Mouse (Mus musculus) intestine, postnatal 0 days (tissue): ENCODE measurements around the gene Crim1. TPM values are rescaled to one million over a fixed set of nuclear protein-coding genes. Genes with fewer than 3 reads are reported as not detected.

Source experiments
- ATAC-seq: fragments of 200-750 bp; cut with Nextera tagmentation; 2 replicates; pipeline ENCODE4 v1.8.0; 2017; ENCODE audit warnings: mild to moderate bottlenecking, moderate TSS enrichment, moderate library complexity
- H3K27ac ChIP-seq: fragments of 300-500 bp; sonication (generic); 2 replicates; pipeline ENCODE4 v1.5.1; 2014; ENCODE audit warnings: mild to moderate bottlenecking, low read depth, low read length, moderate library complexity
- H3K27me3 ChIP-seq: fragments of 300-500 bp; sonication (generic); replicated peaks from 2 replicates; pipeline ENCODE4 v1.6.1; 2014; ENCODE audit warnings: low read length, mixed read lengths; ENCODE audit not compliant: control insufficient read depth, insufficient read depth
- H3K36me3 ChIP-seq: fragments of 300-500 bp; sonication (generic); 2 replicates; pipeline ENCODE4 v1.6.1; 2014; ENCODE audit warnings: mild to moderate bottlenecking, moderate library complexity; ENCODE audit not compliant: control insufficient read depth, insufficient read depth
- H3K4me1 ChIP-seq: fragments of 300-500 bp; sonication (generic); replicated peaks from 2 replicates; pipeline ENCODE4 v1.6.1; 2014; ENCODE audit warnings: antibody characterized with exemption, low read length, mixed read lengths; ENCODE audit not compliant: control insufficient read depth, insufficient read depth
- H3K4me2 ChIP-seq: fragments of 300-500 bp; sonication (generic); replicated peaks from 2 replicates; pipeline ENCODE4 v1.6.1; 2014; ENCODE audit warnings: low read depth, mild to moderate bottlenecking, moderate library complexity
- H3K4me3 ChIP-seq: fragments of 300-500 bp; sonication (generic); 2 replicates; pipeline ENCODE4 v1.5.1; 2014; ENCODE audit warnings: low read depth, low read length
- H3K9ac ChIP-seq: fragments of 300-500 bp; sonication (generic); 2 replicates; pipeline ENCODE4 v1.6.1; 2014; ENCODE audit warnings: mild to moderate bottlenecking, low read depth, low read length
- H3K9me3 ChIP-seq: fragments of 300-500 bp; sonication (generic); 2 replicates; pipeline ENCODE4 v1.6.1; 2016; ENCODE audit warnings: mixed run types; ENCODE audit not compliant: control insufficient read depth
- CTCF ChIP-seq: sonication (generic); IDR thresholded peaks from 2 replicates; pipeline ENCODE4 v1.5.1; 2016; ENCODE audit warnings: low read depth, mild to moderate bottlenecking, control low read depth, antibody characterized with exemption, moderate library complexity
- WGBS: fragments of 180-500 bp; shearing (Covaris S2); extraction: QIAGEN DNeasy Blood & Tissue Kit; methylation state at CpG from one replicate; pipeline ENCODE4 v1.1.7; 2014; 5-methylcytosine and 5-hydroxymethylcytosine counted together
- polyA plus RNA-seq: library from polyadenylated mRNA; unstranded; fragments of >200 nt; fragmentation: Nextera tagmentation; extraction: Ambion mirVana; gene quantifications from 2 replicates; pipeline ENCODE4 v1.2.1, GENCODE M21; 2015

Crim1 gene
- polyA plus RNA-seq, 1 experiment from 2014 or later = 7.7 TPM

DNA sequence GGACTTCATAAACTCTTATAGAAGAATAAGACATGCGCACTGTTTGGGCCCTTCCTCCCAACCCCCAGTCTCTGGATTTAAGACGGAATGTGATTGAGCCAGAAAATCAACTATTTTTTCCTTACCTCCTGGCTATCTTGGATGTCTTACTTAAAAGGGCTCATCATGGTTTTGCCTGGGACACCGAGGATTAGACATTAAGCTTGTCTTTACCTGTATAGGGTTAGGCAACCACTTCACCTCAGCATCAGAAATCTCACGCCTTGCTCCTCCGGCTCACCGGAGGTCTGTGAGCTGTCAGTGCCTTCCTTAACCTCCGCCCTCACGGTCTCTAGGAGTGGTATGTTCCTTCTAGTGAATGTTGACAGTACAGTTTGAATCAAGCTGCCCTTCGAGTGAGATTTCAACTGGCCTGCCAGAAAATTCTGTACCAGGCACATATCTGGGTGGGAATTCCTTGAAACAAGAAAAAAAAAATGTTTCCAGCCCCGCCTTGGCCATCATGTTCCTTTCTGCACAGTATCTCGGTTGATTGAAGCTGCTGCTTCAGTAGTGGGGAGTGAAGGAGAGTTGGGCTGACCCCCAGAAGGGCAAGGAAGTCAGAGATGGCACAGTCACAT, 121.3 kb downstream of the Crim1 start:
- Histone ChIP-seq H3K27me3 (no peaks in the 10 kb centered on the region), H3K9me3 (no peaks in the 10 kb centered on the region), H3K4me1 (no peaks in the 10 kb centered on the region; the same call in 1 of the 2 replicates), H3K9ac (no peak overlapping the region), H3K27ac (no peak overlapping the region), H3K4me3 (no peak overlapping the region), H3K4me2 (no peak overlapping the region), H3K36me3 (peaks cover 13% of the 10 kb centered on the region; the same call in 1 of the 2 replicates)
- no peak for TF ChIP-seq CTCF
- 78% methylated on average over 11 of the region's 11 CpGs for WGBS
- no peak for ATAC-seq

DNA sequence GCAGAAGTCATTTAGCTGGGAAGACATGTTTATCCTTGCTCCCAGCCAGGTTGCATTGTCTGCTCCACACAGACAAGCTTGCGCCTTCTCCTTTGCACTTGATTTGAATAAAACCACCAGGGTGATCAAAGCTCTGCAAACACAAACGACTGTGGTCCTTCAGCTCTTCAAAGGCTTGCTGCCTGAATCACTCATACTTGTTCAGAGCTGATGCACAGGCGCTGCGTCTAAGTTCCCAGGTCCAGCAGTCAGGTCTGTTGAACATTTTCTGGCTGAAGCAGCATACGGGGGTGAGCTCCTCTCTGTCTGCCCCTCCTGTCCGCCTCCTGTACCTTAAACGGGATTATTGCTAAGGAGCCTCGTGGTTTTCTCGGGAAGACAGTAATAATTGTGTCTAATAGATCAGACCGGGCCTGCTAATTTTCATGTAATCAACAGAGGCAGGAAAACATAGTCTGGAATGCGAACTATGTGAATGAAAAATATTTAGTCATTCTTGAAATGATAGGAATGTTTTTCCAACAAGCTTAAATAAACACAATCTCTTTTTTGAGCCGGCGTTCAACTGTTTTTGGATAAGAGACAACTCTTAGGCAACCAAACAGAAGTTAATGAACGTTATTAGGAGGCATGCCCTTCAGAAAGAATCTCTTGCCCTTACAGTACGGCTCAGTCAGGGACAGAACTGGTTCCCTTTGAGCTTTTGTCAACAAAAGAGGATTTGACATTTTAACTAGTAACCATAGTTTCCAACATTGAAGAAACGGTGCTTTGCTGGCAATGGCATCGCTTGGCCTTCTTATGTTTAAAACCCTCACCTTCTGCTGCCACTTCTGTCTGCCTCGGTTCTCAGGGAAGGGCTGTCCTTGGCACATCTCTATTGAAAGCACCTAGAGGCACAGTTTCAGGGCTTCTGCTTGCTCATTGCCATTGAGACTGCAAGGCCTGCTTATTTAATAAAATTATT, 122.6 kb downstream of the Crim1 start:
- Histone ChIP-seq H3K4me2 (no peak overlapping the region), H3K27ac (no peak overlapping the region), H3K36me3 (peaks cover 9% of the 10 kb centered on the region; the same call in 1 of the 2 replicates), H3K4me1 (peaks cover 3% of the 10 kb centered on the region; the same call in 1 of the 2 replicates), H3K27me3 (no peaks in the 10 kb centered on the region), H3K9ac (no peak overlapping the region), H3K9me3 (no peaks in the 10 kb centered on the region), H3K4me3 (no peak overlapping the region)
- no peak for TF ChIP-seq CTCF
- ATAC-seq = no peak
- 45% methylated on average over 18 of the region's 18 CpGs for WGBS

DNA sequence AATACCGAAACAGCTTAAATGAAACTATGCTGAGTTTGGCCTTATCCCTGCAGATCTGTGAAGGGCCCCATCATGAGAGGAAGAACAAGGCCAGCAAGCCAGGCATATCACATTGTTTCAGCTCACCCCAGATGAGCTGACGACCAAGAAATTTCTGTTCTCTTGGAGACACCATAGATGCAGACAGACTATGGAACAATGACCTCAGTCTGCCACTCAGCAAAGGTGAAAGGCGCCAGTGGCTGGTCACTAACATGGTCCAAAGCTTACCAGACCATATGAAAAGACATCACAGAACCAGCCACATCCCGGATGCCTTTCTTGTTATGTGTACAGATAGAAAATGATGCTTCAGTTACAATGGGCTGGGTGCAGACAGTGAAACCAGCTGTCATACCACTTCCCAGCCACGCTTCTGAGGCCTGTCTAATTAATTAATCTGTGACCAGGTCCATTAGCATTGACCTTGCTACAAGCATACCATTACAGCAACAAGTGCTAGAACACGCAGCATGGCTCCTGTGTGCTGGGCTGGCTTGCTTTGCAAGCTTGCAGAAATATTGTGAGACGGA, 125.8 kb downstream of the Crim1 start:
- no peak for TF ChIP-seq CTCF
- H3K27me3 ChIP-seq = no peaks in the 10 kb centered on the region
- ATAC-seq = no peak
- H3K4me1 ChIP-seq = 0 out of 2 replicates have a peak, but pooled peaks cover 5% of the 10 kb centered on the region
- 0 out of 2 replicates have a peak, but pooled peaks cover 4% of the 10 kb centered on the region for H3K36me3 ChIP-seq
- H3K9me3 ChIP-seq = no peaks in the 10 kb centered on the region
- no peak overlapping the region for H3K27ac ChIP-seq
- H3K9ac ChIP-seq = no peak overlapping the region
- H3K4me2 ChIP-seq = no peak overlapping the region
- 86% methylated on average over 7 of the region's 7 CpGs for WGBS
- no peak overlapping the region for H3K4me3 ChIP-seq

DNA sequence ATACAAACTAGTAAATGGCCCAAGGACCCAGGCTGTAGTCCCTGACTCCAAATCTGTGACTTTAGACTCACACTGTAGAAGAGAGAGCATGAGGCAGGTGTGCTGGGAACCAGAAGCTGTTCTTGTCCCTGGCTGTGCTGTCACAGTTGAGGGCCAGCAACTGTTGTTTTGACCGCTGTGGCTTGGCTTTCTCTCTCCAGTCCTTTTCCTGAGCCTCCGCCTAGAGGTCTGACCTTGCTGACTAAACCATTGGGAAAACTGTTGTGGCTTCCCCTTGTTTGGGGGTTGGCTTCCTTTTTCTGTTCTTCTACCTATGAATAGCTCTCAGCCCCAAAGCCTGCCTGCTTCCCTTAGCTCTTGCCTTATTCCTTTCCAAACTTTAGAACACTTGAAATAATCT, 126.3 kb downstream of the Crim1 start:
- WGBS = 81% methylated on average over 2 of the region's 2 CpGs
- Histone ChIP-seq H3K4me3 (no peak overlapping the region), H3K4me2 (no peak overlapping the region), H3K4me1 (0 out of 2 replicates have a peak, but pooled peaks cover 5% of the 10 kb centered on the region), H3K27ac (no peak overlapping the region), H3K9ac (no peak overlapping the region), H3K27me3 (no peaks in the 10 kb centered on the region), H3K9me3 (no peaks in the 10 kb centered on the region), H3K36me3 (0 out of 2 replicates have a peak, but pooled peaks cover 4% of the 10 kb centered on the region)
- no peak for TF ChIP-seq CTCF
- ATAC-seq = no peak

DNA sequence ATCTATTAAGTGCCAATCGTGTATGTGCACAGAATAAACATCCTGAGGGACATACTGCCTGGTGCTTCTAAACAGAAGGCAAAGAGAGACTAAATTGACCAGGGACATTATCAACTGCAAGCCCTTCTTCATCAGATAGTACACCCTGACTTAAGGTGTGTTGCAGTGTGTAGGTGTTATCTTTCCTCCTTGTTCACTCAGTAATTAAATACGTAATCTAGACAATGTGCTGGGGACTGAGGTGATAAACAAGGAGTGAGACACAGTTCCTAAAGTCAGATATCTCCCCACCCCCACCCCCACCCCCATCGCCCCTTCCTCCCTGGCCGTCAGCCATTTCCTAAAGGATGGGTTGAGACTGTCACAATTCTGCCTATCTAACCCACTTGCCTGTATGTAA, 127.1 kb downstream of the Crim1 start:
- Histone ChIP-seq H3K36me3 (0 out of 2 replicates have a peak, but pooled peaks cover 4% of the 10 kb centered on the region), H3K4me2 (no peak overlapping the region), H3K4me1 (0 out of 2 replicates have a peak, but pooled peaks cover 5% of the 10 kb centered on the region), H3K27me3 (no peaks in the 10 kb centered on the region), H3K9me3 (no peaks in the 10 kb centered on the region), H3K27ac (no peak overlapping the region), H3K4me3 (no peak overlapping the region), H3K9ac (no peak overlapping the region)
- 50% methylated on average over 4 of the region's 4 CpGs for WGBS
- ATAC-seq = no peak
- no peak for TF ChIP-seq CTCF

DNA sequence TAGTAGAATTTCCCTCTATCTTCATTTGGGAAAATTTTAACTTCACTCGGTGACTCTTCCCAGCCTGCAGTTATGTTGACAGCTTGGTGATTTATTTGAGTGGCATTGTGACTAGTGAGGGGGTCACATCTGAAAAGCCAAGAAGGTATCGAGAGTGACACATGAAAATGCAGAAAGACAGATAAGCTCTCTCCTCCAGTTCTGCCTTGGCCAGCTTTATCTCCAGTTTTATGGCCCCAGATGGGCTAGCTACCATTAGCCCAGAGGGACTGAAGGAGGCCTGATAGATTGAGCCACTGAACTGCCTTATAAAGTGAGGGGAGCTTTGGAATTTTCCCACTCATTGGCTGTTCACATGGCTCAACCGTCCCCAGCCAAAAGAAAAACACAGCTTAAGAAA, 128.2 kb downstream of the Crim1 start:
- H3K4me3 ChIP-seq = no peak overlapping the region
- no peak overlapping the region for H3K4me2 ChIP-seq
- no peaks in the 10 kb centered on the region for H3K9me3 ChIP-seq
- 0 out of 2 replicates have a peak, but pooled peaks cover 4% of the 10 kb centered on the region for H3K36me3 ChIP-seq
- no peak for TF ChIP-seq CTCF
- no peak overlapping the region for H3K27ac ChIP-seq
- no peak overlapping the region for H3K9ac ChIP-seq
- no peak for ATAC-seq
- 25% methylated on average over 3 of the region's 3 CpGs for WGBS
- H3K27me3 ChIP-seq = no peaks in the 10 kb centered on the region
- H3K4me1 ChIP-seq = 0 out of 2 replicates have a peak, but pooled peaks cover 5% of the 10 kb centered on the region
